Comparison of ENCODE assay signal across 9 mouse cellular contexts in genomic region chrX:81085025-81085752, GRCm38 (mm10). TPM values are rescaled to one million over a fixed set of nuclear protein-coding genes. Genes with fewer than 3 reads are reported as not detected.
DNase-seq lines count a peak whose midpoint lies in the region; ATAC-seq lines count a peak whose summit lies in the region.
"Had no signal": no experiment of that assay in that cellular context is flagged by ENCODE, and none has a peak within 500 bp of the region (broad histone marks: within the 10 kb centered on the region; RNA-seq: fewer than 3 reads in every experiment).

No protein-coding gene starts in this region.

- H3K36me3 ChIP-seq in hindbrain, embryonic 10.5 days = peaks cover 5% of the 10 kb centered on the region; the same call in 1 of the 2 replicates
- H3K36me3 ChIP-seq in hindbrain, embryonic 16.5 days (ENCODE audit: control insufficient read depth, insufficient read depth, low read length) = no peaks in the 10 kb centered on the region
- H3K36me3 ChIP-seq: heart, embryonic 15.5 days had no signal

- WGBS in hindbrain, embryonic 10.5 days = 47% methylated on average over 2 of the region's 2 CpGs
- WGBS in hindbrain, embryonic 16.5 days = 22% methylated on average over 2 of the region's 2 CpGs

- H3K4me1 ChIP-seq in hindbrain, embryonic 10.5 days (replicated peaks) = peaks cover 4% of the 10 kb centered on the region; the same call in 1 of the 2 replicates
- H3K4me1 ChIP-seq in hindbrain, embryonic 16.5 days (ENCODE audit: control insufficient read depth, insufficient read depth, low read depth, low read length) = no peaks in the 10 kb centered on the region
- H3K4me1 ChIP-seq: heart, embryonic 15.5 days; megakaryocyte, embryonic 14.5 days had no signal

- no peak overlapping the region for H3K4me3 ChIP-seq in hindbrain, embryonic 10.5 days
- H3K4me3 ChIP-seq in hindbrain, embryonic 16.5 days (ENCODE audit: low read length) = no peak overlapping the region
- H3K4me3 ChIP-seq: heart, embryonic 15.5 days; megakaryocyte, embryonic 14.5 days had no signal

- no peak for ATAC-seq in hindbrain, embryonic 16.5 days

- H3K4me2 ChIP-seq in hindbrain, embryonic 16.5 days (ENCODE audit: low read length) = no peak overlapping the region
- H3K4me2 ChIP-seq: heart, embryonic 15.5 days had no signal

- no peaks in the 10 kb centered on the region for H3K27me3 ChIP-seq in hindbrain, embryonic 10.5 days (ENCODE audit: insufficient read depth, poor library complexity, severe bottlenecking)
- H3K27me3 ChIP-seq in hindbrain, embryonic 16.5 days (replicated peaks; ENCODE audit: control insufficient read depth, insufficient read depth, low read length) = no peaks in the 10 kb centered on the region
- H3K27me3 ChIP-seq: heart, embryonic 15.5 days; megakaryocyte, embryonic 14.5 days had no signal

- H3K9me3 ChIP-seq in hindbrain, embryonic 10.5 days = no peaks in the 10 kb centered on the region
- H3K9me3 ChIP-seq in hindbrain, embryonic 16.5 days (ENCODE audit: control insufficient read depth, low read length) = no peaks in the 10 kb centered on the region
- H3K9me3 ChIP-seq: heart, embryonic 15.5 days; megakaryocyte, embryonic 14.5 days had no signal

- DNase-seq in hindbrain, embryonic 10.5 days (ENCODE audit: low spot score) = peak; percentile 5
- peak; percentile 16 for DNase-seq in MN1 (ENCODE audit: low spot score)
- DNase-seq in adrenal gland, postnatal 25 days = peak; percentile 27
- peak; percentile 18 to 79 for DNase-seq in layer of hippocampus, adult 18-20 months (ENCODE audit: low spot score in 2 of 2)
- peak; percentile 73 for DNase-seq in retina, postnatal 1 day
- no peak for DNase-seq in thymus, postnatal 25 days

- H3K9ac ChIP-seq in hindbrain, embryonic 16.5 days (ENCODE audit: low read depth, low read length) = no peak overlapping the region
- H3K9ac ChIP-seq: heart, embryonic 15.5 days had no signal

- no peak overlapping the region for H3K27ac ChIP-seq in hindbrain, embryonic 10.5 days
- H3K27ac ChIP-seq in hindbrain, embryonic 16.5 days (ENCODE audit: low read depth, low read length) = no peak overlapping the region
- H3K27ac ChIP-seq: heart, embryonic 15.5 days had no signal

RNA-seq across cellular contexts. Expression of gene Tmem47, which starts 14.7 kb away (rescaled TPM):
- polyA plus RNA-seq in hindbrain, embryonic 10.5 days (2016; fragmentation: Nextera tagmentation; extraction: Ambion mirVana) = 34.9 and 45.4 TPM in 2 replicates
- polyA plus RNA-seq in hindbrain, embryonic 16.5 days (2015; fragmentation: Nextera tagmentation; extraction: Ambion mirVana) = 20.9 and 27.8 TPM in 2 replicates
- total RNA-seq in adrenal gland, postnatal 25 days (2021) = 21.2 and 28.7 TPM in 2 replicates
- 10 to 100 TPM; 91.1 to 94.6 TPM for total RNA-seq in layer of hippocampus, adult 18-20 months (2021)
